Mouse (Mus musculus) C2C12 (cell line): ENCODE data around the gene Hbs1l. TPM values are rescaled to one million over a fixed set of nuclear protein-coding genes. Genes with fewer than 3 reads are reported as not detected.

Experiments used
- H3K27me3 ChIP-seq: one replicate; pipeline ENCODE4 v1.6.1; 2011; ENCODE audit not compliant: control insufficient read depth, insufficient read depth, insufficient read length
- H3K36me3 ChIP-seq: one replicate; pipeline ENCODE4 v1.6.1; 2011; ENCODE audit not compliant: control insufficient read depth, insufficient read depth
- H3K4me3 ChIP-seq: one replicate; pipeline ENCODE4 v1.5.1; 2011; ENCODE audit warnings: mild to moderate bottlenecking, control low read depth; ENCODE audit not compliant: poor library complexity, insufficient read depth, severe bottlenecking
- H3K79me2 ChIP-seq: one replicate; pipeline ENCODE4 v1.6.1; 2011; ENCODE audit not compliant: control insufficient read depth, insufficient read depth
- H3K79me3 ChIP-seq: one replicate; pipeline ENCODE4 v1.6.1; 2011; ENCODE audit warnings: low read depth, control low read depth
- H3ac ChIP-seq: one replicate; pipeline ENCODE3; 2011; ENCODE audit warnings: low read depth; ENCODE audit not compliant: control insufficient read depth, insufficient read length
- CEBPB ChIP-seq: IDR thresholded peaks from one replicate; pipeline ENCODE4 v1.6.1; 2011; ENCODE audit warnings: low read depth, mild to moderate bottlenecking, control low read depth, moderate library complexity
- CTCF ChIP-seq: IDR thresholded peaks from one replicate; pipeline ENCODE4 v1.5.1; 2011; ENCODE audit not compliant: control insufficient read depth, insufficient read depth, insufficient read length
- FOSL1 ChIP-seq: IDR thresholded peaks from one replicate; pipeline ENCODE4 v1.8.0; 2011; ENCODE audit warnings: mild to moderate bottlenecking, low read length; ENCODE audit not compliant: poor library complexity, insufficient read depth, severe bottlenecking
- MAX ChIP-seq: IDR thresholded peaks from one replicate; pipeline ENCODE4 v1.6.1; 2011; ENCODE audit warnings: mild to moderate bottlenecking, control low read depth
- MYOD1 ChIP-seq: IDR thresholded peaks from one replicate; pipeline ENCODE4 v1.6.1; 2011; ENCODE audit warnings: low read depth; ENCODE audit not compliant: control insufficient read depth, insufficient read length
- MYOG ChIP-seq: IDR thresholded peaks from one replicate; pipeline ENCODE4 v1.6.1; 2011; ENCODE audit not compliant: control insufficient read depth, insufficient read length; ENCODE audit errors: extremely low read depth
- USF1 ChIP-seq: IDR thresholded peaks from one replicate; pipeline ENCODE4 v1.6.1; 2011; ENCODE audit warnings: low read depth, mild to moderate bottlenecking, control low read depth, moderate library complexity
- polyA plus RNA-seq: library from polyadenylated mRNA; unstranded; fragments of >200 nt; fragmentation: generic; extraction: Trizol; gene quantifications from one replicate; pipeline ENCODE4 v1.2.1, GENCODE M21; 2012; ENCODE audit warnings: missing spikeins

Gene Hbs1l
- polyA plus RNA-seq, 1 experiment, result 42.7 TPM

DNA sequence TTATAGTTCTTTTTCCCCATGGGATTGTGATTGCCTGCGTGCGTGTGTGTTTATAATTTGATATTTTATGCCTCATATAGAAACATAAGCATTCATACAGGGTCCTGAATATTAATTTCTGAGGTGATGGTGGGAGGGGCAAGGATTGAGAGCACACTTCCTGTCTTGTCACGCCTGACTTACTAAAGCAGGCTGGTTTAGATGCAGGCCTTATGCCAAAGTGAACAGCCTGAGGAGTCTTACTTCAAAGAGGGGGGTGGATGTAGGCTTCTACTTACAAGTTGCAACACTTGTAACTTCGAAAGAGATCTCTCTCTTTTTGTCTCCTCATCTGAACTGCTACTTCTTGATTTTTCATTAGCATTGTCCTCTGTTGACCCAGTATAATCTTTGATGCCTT is 18.0 kb downstream of the Hbs1l start:
- H3K79me2 ChIP-seq, result peaks cover 14% of the 10 kb centered on the region
- TF ChIP-seq USF1 (no peak), MYOD1 (no peak), CTCF (no peak), CEBPB (no peak), MYOG (no peak), FOSL1 (no peak), MAX (no peak)
- no peaks in the 10 kb centered on the region for H3K79me3 ChIP-seq
- no peak overlapping the region for H3K4me3 ChIP-seq
- no peak overlapping the region for H3ac ChIP-seq
- peaks cover 33% of the 10 kb centered on the region for H3K36me3 ChIP-seq
- no peaks in the 10 kb centered on the region for H3K27me3 ChIP-seq

DNA sequence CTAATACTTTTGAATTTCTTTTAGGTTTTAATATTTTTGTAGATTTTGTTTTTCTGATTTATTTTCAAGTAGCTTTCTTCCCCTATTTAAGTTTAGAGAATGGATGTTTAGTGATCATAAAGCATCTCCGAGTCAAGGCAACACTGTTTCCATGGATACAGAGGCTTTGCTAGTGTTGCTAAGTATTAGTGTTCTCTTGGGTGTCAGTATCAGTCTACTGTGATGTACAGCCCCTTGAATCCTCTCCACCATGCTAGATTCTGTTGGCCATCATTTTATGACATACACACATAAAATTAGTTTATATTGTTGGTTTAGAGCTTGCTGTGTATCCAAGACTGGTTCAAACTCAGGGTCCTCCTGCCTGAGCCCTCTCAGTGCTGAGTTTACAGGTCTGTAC is 20.3 kb downstream of the Hbs1l start:
- H3K27me3 ChIP-seq, result no peaks in the 10 kb centered on the region
- peaks cover 24% of the 10 kb centered on the region for H3K79me2 ChIP-seq
- peaks cover 33% of the 10 kb centered on the region for H3K36me3 ChIP-seq
- H3K4me3 ChIP-seq, result no peak overlapping the region
- no peaks in the 10 kb centered on the region for H3K79me3 ChIP-seq
- H3ac ChIP-seq, result no peak overlapping the region
- TF ChIP-seq MAX, result no peak
- TF ChIP-seq MYOG, result no peak
- no peak for TF ChIP-seq MYOD1
- no peak for TF ChIP-seq USF1
- no peak for TF ChIP-seq FOSL1
- no peak for TF ChIP-seq CTCF
- TF ChIP-seq CEBPB, result no peak

GRCm38 (mm10) chr10:21318250-21318649 is 22.5 kb downstream of the Hbs1l start:
- no peak overlapping the region for H3ac ChIP-seq
- peaks cover 33% of the 10 kb centered on the region for H3K36me3 ChIP-seq
- no peak overlapping the region for H3K4me3 ChIP-seq
- peaks cover 24% of the 10 kb centered on the region for H3K79me2 ChIP-seq
- H3K79me3 ChIP-seq, result no peaks in the 10 kb centered on the region
- no peak for TF ChIP-seq FOSL1
- TF ChIP-seq CEBPB, result no peak
- no peak for TF ChIP-seq USF1
- TF ChIP-seq MAX, result no peak
- TF ChIP-seq CTCF, result no peak
- no peak for TF ChIP-seq MYOG
- no peak for TF ChIP-seq MYOD1
- no peaks in the 10 kb centered on the region for H3K27me3 ChIP-seq

GRCm38 (mm10) chr10:21318996-21319395 is 23.2 kb downstream of the Hbs1l start:
- H3ac ChIP-seq, result no peak overlapping the region
- peaks cover 28% of the 10 kb centered on the region for H3K36me3 ChIP-seq
- peaks cover 18% of the 10 kb centered on the region for H3K79me2 ChIP-seq
- no peaks in the 10 kb centered on the region for H3K27me3 ChIP-seq
- H3K79me3 ChIP-seq, result no peaks in the 10 kb centered on the region
- TF ChIP-seq MYOG, result no peak
- TF ChIP-seq CEBPB, result no peak
- TF ChIP-seq MAX, result no peak
- no peak for TF ChIP-seq CTCF
- no peak for TF ChIP-seq FOSL1
- TF ChIP-seq MYOD1, result no peak
- TF ChIP-seq USF1, result no peak
- H3K4me3 ChIP-seq, result no peak overlapping the region

DNA sequence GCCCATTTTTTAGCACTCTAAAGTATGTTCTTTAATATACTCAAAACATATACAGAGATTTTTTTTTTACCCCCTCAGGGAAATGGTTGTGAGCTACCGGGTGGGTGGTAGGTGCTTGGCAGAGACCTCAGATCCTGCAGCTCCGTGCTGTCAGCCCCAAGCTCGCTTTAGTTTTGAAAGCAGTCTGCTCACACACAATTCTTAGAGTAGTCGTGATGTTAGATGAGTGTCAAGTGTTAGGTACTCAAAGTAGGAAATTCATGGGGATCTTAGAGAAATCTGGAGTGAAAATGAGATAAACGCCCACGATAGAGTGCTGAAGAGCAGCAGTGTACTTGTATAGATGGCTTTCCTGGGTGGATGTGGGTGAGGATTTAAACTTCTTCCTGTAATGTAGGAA is 24.8 kb downstream of the Hbs1l start:
- TF ChIP-seq CTCF, result no peak
- no peak for TF ChIP-seq MAX
- TF ChIP-seq MYOG, result no peak
- no peak for TF ChIP-seq MYOD1
- Histone ChIP-seq H3K79me2 (peaks cover 10% of the 10 kb centered on the region), H3ac (no peak overlapping the region), H3K79me3 (no peaks in the 10 kb centered on the region), H3K4me3 (no peak overlapping the region), H3K36me3 (peaks cover 19% of the 10 kb centered on the region), H3K27me3 (no peaks in the 10 kb centered on the region)

DNA sequence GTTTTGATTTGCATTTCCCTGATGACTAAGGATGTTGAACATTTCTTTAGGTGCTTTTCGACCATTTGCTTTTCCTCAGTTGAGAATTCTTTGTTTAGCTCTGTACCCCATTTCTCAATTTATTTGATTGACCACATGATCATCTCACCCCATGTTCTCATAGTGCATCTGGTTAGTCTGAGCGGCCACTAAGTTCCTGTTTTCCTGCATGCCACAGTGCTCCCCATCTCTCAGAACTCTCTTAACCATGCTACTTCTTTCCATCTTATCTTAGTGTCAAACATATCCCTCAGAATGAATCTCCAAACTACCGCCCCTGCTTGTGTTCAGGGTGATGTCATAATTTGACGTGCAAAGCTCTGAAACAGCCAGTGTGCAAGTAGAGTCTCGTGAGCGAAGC is 30.6 kb downstream of the Hbs1l start:
- peaks cover 16% of the 10 kb centered on the region for H3K36me3 ChIP-seq
- H3K79me2 ChIP-seq, result peaks cover 10% of the 10 kb centered on the region
- no peak overlapping the region for H3K4me3 ChIP-seq
- H3K27me3 ChIP-seq, result no peaks in the 10 kb centered on the region
- H3ac ChIP-seq, result no peak overlapping the region
- no peaks in the 10 kb centered on the region for H3K79me3 ChIP-seq
- TF ChIP-seq CTCF, result no peak
- TF ChIP-seq MAX, result no peak
- TF ChIP-seq FOSL1, result no peak
- TF ChIP-seq MYOD1, result no peak
- no peak for TF ChIP-seq USF1
- no peak for TF ChIP-seq MYOG
- TF ChIP-seq CEBPB, result no peak
